Mouse (Mus musculus): ENCODE results near the gene Btbd35f29.
"Not testable (repeated sequence)": the region's sequence is repeated elsewhere in the genome, so short reads cannot be mapped to it uniquely, and the experiment has no call there.

GRCm38 (mm10) chrX:31159450-31160322, 42.2 kb downstream of the Btbd35f29 start:
- TF ChIP-seq POLR2A, CTCF (IDR thresholded peaks at IDR 0.05; ENCODE audit: insufficient read depth, low read depth, low read length): not testable (repeated sequence)
